Mouse (Mus musculus) erythroblast, embryonic 14.5 days (primary cell): ENCODE data around the gene Mplkip.

Source experiments
- GATA1 ChIP-seq: IDR thresholded peaks from 2 replicates; pipeline ENCODE4 v1.6.1; 2012; ENCODE audit warnings: low read length, inconsistent platforms, mixed read lengths
- TAL1 ChIP-seq: IDR thresholded peaks from 3 replicates; pipeline ENCODE4 v1.6.1; 2012; ENCODE audit warnings: low read length, inconsistent platforms, mixed read lengths

GRCm38 (mm10) chr13:17690686-17691085, 4.3 kb upstream of the Mplkip start:
- no peak for TF ChIP-seq TAL1
- no peak for TF ChIP-seq GATA1
